7 mouse cellular contexts compared by ENCODE assay signal in genomic region chr1:165035618-165036017, GRCm38 (mm10).
DNase-seq lines count a peak whose midpoint lies in the region; ATAC-seq and TF ChIP-seq lines count a peak whose summit lies in the region.

No protein-coding gene starts in this region.

- no peak overlapping the region for H3K27ac ChIP-seq in kidney, embryonic 16.5 days (ENCODE audit: low read length)
- H3K27ac ChIP-seq in kidney, postnatal 0 days, result no peak overlapping the region
- H3K27ac ChIP-seq in midbrain, embryonic 14.5 days (replicated peaks; ENCODE audit: low read depth, low read length), result no peak overlapping the region

- no peak overlapping the region for H3K4me2 ChIP-seq in kidney, embryonic 16.5 days (replicated peaks; ENCODE audit: low read depth, low read length)
- H3K4me2 ChIP-seq in kidney, postnatal 0 days (ENCODE audit: low read length), result no peak overlapping the region
- no peak overlapping the region for H3K4me2 ChIP-seq in midbrain, embryonic 14.5 days (ENCODE audit: low read length)

- no peaks in the 10 kb centered on the region for H3K4me1 ChIP-seq in kidney, embryonic 16.5 days (ENCODE audit: insufficient read depth, low read length)
- H3K4me1 ChIP-seq in kidney, postnatal 0 days (replicated peaks; ENCODE audit: insufficient read depth, low read length), result no peaks in the 10 kb centered on the region
- no peaks in the 10 kb centered on the region for H3K4me1 ChIP-seq in midbrain, embryonic 14.5 days (ENCODE audit: control insufficient read depth, insufficient read depth, low read length)

- H3K4me3 ChIP-seq in kidney, embryonic 16.5 days (ENCODE audit: low read length), result no peak overlapping the region
- H3K4me3 ChIP-seq in kidney, postnatal 0 days (replicated peaks; ENCODE audit: low read depth, low read length), result no peak overlapping the region
- no peak overlapping the region for H3K4me3 ChIP-seq in midbrain, embryonic 14.5 days (replicated peaks; ENCODE audit: low read depth, low read length)

- no peak for ATAC-seq in kidney, embryonic 16.5 days (ENCODE audit: low FRiP score, low TSS enrichment)
- no peak for ATAC-seq in kidney, postnatal 0 days (replicated peaks; ENCODE audit: low FRiP score, low read depth)
- ATAC-seq in midbrain, embryonic 14.5 days (ENCODE audit: low FRiP score, low TSS enrichment), result no peak; the same call in 1 of the 2 replicates

- no peak overlapping the region for H3K9ac ChIP-seq in kidney, embryonic 16.5 days (replicated peaks; ENCODE audit: low read length)
- no peak overlapping the region for H3K9ac ChIP-seq in kidney, postnatal 0 days (ENCODE audit: low read depth, low read length)
- no peak overlapping the region for H3K9ac ChIP-seq in midbrain, embryonic 14.5 days (replicated peaks; ENCODE audit: low read length)

- no peaks in the 10 kb centered on the region for H3K27me3 ChIP-seq in kidney, embryonic 16.5 days (ENCODE audit: insufficient read depth, low read length)
- no peaks in the 10 kb centered on the region for H3K27me3 ChIP-seq in kidney, postnatal 0 days (ENCODE audit: insufficient read depth, low read length)
- no peaks in the 10 kb centered on the region for H3K27me3 ChIP-seq in midbrain, embryonic 14.5 days (ENCODE audit: control insufficient read depth, insufficient read depth, low read length)

- no peaks in the 10 kb centered on the region for H3K9me3 ChIP-seq in kidney, embryonic 16.5 days (ENCODE audit: low read length)
- H3K9me3 ChIP-seq in kidney, postnatal 0 days (replicated peaks; ENCODE audit: low read length), result no peaks in the 10 kb centered on the region
- no peaks in the 10 kb centered on the region for H3K9me3 ChIP-seq in midbrain, embryonic 14.5 days (ENCODE audit: control insufficient read depth, low read length)

- peak; percentile 53 for TF ChIP-seq CTCF in kidney, postnatal 0 days (IDR thresholded peaks at IDR 0.05; ENCODE audit: low read depth)

- DNase-seq in kidney, adult 11 months, result peak; percentile 12
- DNase-seq in Muller cell, postnatal 12 days (ENCODE audit: inconsistent ontology term), result peak; percentile 47
- DNase-seq in cerebellum, adult 9-11 months, result peak; percentile 66
- DNase-seq in kidney, postnatal 0 days (ENCODE audit: low spot score), result peak; percentile 37
- DNase-seq in midbrain, embryonic 14.5 days, result peak; percentile 64
- no peak for DNase-seq in thymus, postnatal 0 days (ENCODE audit: low spot score)

- no peaks in the 10 kb centered on the region for H3K36me3 ChIP-seq in kidney, embryonic 16.5 days (ENCODE audit: insufficient read depth, low read length)
- no peaks in the 10 kb centered on the region for H3K36me3 ChIP-seq in kidney, postnatal 0 days (ENCODE audit: insufficient read depth, low read length)
- no peaks in the 10 kb centered on the region for H3K36me3 ChIP-seq in midbrain, embryonic 14.5 days (ENCODE audit: control insufficient read depth, insufficient read depth, low read length)

- 90% methylated on average over 1 of the region's 1 CpGs for WGBS in kidney, embryonic 16.5 days
- WGBS in kidney, postnatal 0 days, result 100% methylated on average over 1 of the region's 1 CpGs
- 92% methylated on average over 1 of the region's 1 CpGs for WGBS in midbrain, embryonic 14.5 days
